Mouse (Mus musculus): ENCODE data around the gene Myt1l. TPM values are rescaled to one million over a fixed set of nuclear protein-coding genes. Genes with fewer than 3 reads are reported as not detected.

The Myt1l gene
- total RNA-seq, 2 experiments from 2014 or later = 198 to 204 TPM

GRCm38 (mm10) chr12:29945182-29945743, 417.1 kb downstream of the Myt1l start:
- DNase-seq (ENCODE audit: low spot score in 2 of 2) = no peak

- no peak for DNase-seq (ENCODE audit: low spot score in 2 of 2)
These were observed 422.9 kb downstream of the Myt1l start for GRCm38 (mm10) chr12:29951043-29951442.

DNA sequence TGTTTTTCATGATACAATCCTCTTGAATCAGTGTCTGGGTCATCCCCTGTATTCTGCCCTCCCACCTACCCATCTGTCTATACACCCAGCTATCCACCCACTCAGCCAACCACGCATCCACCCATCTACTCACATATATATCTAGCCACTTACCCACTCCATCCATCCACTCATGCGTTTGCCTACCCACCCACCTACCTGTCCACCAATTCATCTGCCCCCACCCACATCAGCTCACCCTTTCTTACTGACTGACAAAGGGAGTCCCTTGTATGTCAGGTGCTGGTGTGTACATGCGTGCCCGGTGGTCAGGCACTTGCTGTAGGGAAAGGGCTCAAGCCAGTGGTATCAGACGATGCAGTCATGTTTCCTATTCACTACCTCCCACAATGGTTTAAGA, 423.3 kb downstream of the Myt1l start:
- DNase-seq (ENCODE audit: low spot score in 2 of 2) = peak in 1 of 2 experiments; percentile 20

GRCm38 (mm10) chr12:29952102-29952501, 423.9 kb downstream of the Myt1l start:
- DNase-seq (ENCODE audit: low spot score in 2 of 2) = no peak

DNA sequence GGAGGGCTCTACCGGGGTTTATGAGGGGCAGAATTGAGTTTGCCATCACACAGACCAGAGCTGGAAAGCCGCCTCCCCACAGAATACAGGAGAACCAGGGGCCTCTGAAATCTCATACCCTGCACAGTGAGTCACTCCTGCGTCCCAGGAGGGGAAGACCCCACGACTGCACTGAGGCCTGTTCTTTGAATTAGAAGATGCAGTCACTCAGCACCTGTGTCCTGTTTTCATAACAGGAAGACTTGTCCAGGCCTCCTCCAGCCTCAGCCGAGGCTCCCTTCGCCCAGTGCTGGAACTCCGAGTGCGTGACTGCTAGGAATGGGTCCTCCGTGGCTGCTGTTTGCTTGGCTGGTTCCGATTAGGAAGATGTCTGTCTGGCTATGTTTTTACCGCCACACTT, 425.8 kb downstream of the Myt1l start:
- DNase-seq (ENCODE audit: low spot score in 2 of 2) = no peak

DNA sequence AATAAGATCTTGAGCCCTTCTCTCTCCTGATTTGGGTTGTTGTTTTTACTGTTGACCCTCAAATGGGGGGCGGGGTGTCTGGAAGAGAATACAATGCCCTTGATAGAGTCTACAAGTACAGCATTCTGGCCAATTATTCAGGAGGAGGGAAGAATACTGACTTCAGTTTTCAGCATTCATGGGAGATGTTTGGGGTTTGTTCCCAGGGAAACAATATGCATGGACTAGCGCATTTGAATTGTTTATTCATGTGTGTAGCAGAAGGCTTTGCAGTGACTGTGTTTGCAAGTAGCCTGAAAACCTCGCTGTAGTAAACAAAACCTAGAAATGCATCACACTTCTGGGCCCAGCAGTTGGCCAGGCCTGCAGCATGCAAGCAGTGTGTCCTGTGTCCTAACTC, 426.3 kb downstream of the Myt1l start:
- peak in 1 of 2 experiments; percentile 38 for DNase-seq (ENCODE audit: low spot score in 2 of 2)

GRCm38 (mm10) chr12:29956969-29957368, 428.8 kb downstream of the Myt1l start:
- DNase-seq (ENCODE audit: low spot score in 2 of 2) = no peak

GRCm38 (mm10) chr12:29958637-29959036, 430.5 kb downstream of the Myt1l start:
- no peak for DNase-seq (ENCODE audit: low spot score in 2 of 2)

DNA sequence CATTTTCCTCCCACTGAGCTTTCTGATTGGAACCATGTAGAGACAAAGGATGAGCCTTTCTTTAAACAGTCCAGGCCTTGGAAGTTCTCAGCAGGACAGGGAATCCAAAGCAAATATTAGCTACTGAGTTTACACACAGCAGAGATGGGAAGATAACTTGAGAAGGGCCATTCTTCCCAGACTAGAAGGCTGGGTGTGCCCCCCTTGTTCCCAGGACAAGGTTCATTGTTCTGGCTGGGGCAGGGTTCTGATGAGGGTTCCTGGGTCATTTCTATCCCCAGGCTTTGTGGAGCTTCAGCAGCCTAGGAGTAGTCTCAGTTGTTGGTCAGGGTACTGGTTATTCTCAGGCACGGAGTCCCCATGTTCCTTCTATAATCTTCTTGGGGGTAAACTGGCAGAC, 432.9 kb downstream of the Myt1l start:
- no peak for DNase-seq (ENCODE audit: low spot score in 2 of 2)

- no peak for DNase-seq (ENCODE audit: low spot score in 2 of 2)
These were observed 436.8 kb downstream of the Myt1l start for GRCm38 (mm10) chr12:29965016-29965415.

GRCm38 (mm10) chr12:29971795-29972464, 443.7 kb downstream of the Myt1l start:
- no peak for DNase-seq (ENCODE audit: low spot score in 2 of 2)

DNA sequence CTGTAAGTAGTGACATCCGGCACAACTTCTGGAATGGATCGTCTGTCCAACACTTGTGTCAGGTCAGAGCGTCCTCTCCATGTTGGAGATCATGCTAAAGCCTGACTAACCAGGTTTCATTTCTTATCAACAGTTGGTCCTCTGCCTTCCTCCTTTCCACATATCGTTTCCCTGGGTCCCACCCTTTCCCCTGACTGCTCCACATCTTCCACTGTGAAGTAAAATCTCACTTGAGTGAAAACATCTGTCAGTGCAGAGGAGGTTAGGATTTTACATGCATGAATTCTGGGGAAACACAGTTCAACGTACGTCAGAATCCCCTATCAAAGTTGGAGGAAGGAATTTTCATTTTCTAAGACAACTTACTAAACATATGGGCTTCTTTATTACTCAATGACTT, 444.3 kb downstream of the Myt1l start:
- no peak for DNase-seq (ENCODE audit: low spot score in 2 of 2)

Data from layer of hippocampus, adult 18-20 months (tissue).